Mouse (Mus musculus) megakaryocyte, embryonic 14.5 days (primary cell): ENCODE results near the gene 4931406P16Rik.

Experiments
- FLI1 ChIP-seq: IDR thresholded peaks from 2 replicates; pipeline ENCODE4 v1.6.1; 2012; ENCODE audit warnings: low read length, inconsistent platforms, mixed read lengths
- GATA1 ChIP-seq: IDR thresholded peaks from 3 replicates; pipeline ENCODE4 v1.6.1; 2012; ENCODE audit warnings: mixed read lengths, low read length, inconsistent platforms, borderline replicate concordance

DNA sequence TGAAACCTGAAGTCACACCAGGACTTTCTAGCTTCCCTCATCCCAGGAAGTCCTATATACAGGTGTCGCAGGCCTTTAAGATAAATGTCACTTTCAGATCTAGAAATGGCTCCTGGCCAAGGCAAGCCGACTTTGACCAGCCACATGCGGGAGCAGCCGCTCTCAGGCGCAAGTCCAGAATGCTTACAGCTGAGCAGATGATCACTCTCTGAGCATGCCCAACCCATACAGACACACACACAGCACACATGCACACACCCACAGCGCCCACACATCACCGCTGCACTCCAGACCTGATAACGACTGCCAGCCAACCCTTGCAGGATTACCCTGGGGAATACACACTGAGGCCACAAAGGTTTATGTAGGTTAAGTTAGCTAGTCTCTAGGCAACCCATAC, 87.3 kb downstream of the 4931406P16Rik start:
- no peak for TF ChIP-seq GATA1
- TF ChIP-seq FLI1, result no peak
